Mouse (Mus musculus): ENCODE results near the gene Magee2.
"Not testable (repeated sequence)": the region's sequence is repeated elsewhere in the genome, so short reads cannot be mapped to it uniquely, and the experiment has no call there.

Gene Magee2

GRCm38 (mm10) chrX:104856751-104857341, at the start of gene Magee2:
TSS of gene Magee2 (minus strand) at chrX:104857267.
- in situ Hi-C loops (cut with MboI, MseI) = no loop called here

GRCm38 (mm10) chrX:104853610-104854009, 3.5 kb downstream of the Magee2 start:
- in situ Hi-C loops (cut with MboI, MseI) = no loop called here

- in situ Hi-C loops (cut with MboI, MseI) = not testable (repeated sequence)
Observed at GRCm38 (mm10) chrX:104817583-104817982, 39.5 kb downstream of the Magee2 start.

- in situ Hi-C loops (cut with MboI, MseI) = not testable (repeated sequence)
Observed at GRCm38 (mm10) chrX:104816987-104817386, 40.1 kb downstream of the Magee2 start.

- in situ Hi-C loops (cut with MboI, MseI) = loop anchor here (5.0 kb wide), 1 partner anchor 144 kb away; no protein-coding TSS in a partner anchor
Observed at GRCm38 (mm10) chrX:104813704-104814103, 43.4 kb downstream of the Magee2 start.
